In the genomic region with DNA sequence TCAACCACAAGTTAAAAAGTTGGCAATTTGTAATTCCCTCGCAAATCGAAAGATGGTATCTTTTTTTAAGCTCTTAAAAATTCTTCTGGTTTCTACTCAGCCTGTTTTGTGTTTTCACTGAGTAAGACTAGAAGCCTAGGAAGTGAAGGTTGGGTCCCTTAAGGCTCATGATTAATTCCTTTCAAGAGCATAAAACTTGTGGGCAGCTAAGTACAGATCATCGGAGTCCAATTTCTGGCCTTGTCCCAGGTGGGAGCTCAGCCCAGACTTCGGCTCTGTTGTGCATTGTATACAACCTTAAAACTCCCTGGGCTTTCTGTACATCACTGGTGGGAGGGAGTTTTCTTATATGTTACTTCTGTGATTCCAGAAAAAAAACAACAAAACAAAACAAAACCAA, we compare ENCODE assay signal across 19 mouse cellular contexts.
"Had no signal": no experiment of that assay in that cellular context is flagged by ENCODE, and none has a peak within 500 bp of the region (broad histone marks: within the 10 kb centered on the region; RNA-seq: fewer than 3 reads in every experiment).

No protein-coding gene starts in this region.

- H3K4me1 ChIP-seq: limb, embryonic 12.5 days; liver, embryonic 13.5 days; neural tube, embryonic 12.5 days; neural tube, embryonic 15.5 days; stomach, embryonic 15.5 days had no signal

- ATAC-seq: intestine, postnatal 0 days had no signal

- H3K4me2 ChIP-seq: limb, embryonic 12.5 days; liver, embryonic 13.5 days; midbrain, embryonic 11.5 days; neural tube, embryonic 12.5 days; neural tube, embryonic 15.5 days; stomach, embryonic 15.5 days had no signal

- DNase-seq: kidney, adult 8-10 months; kidney, postnatal 25 days; layer of hippocampus, postnatal 36 days; liver, embryonic 13.5 days; lung, adult 2 months; lung, postnatal 14 days; lung, postnatal 4 days; midbrain, embryonic 14.5 days; right cerebral cortex, adult 18-20 months; right cerebral cortex, postnatal 14 days; spleen, adult 18-20 months; thymus, postnatal 25 days had no signal

- H3K9me3 ChIP-seq: limb, embryonic 12.5 days; liver, embryonic 13.5 days; neural tube, embryonic 12.5 days; neural tube, embryonic 15.5 days; stomach, embryonic 15.5 days had no signal

- H3K27me3 ChIP-seq: limb, embryonic 12.5 days; liver, embryonic 13.5 days; neural tube, embryonic 12.5 days; neural tube, embryonic 15.5 days; stomach, embryonic 15.5 days had no signal

- H3K36me3 ChIP-seq: neural tube, embryonic 12.5 days; neural tube, embryonic 15.5 days; stomach, embryonic 15.5 days had no signal

- H3K9ac ChIP-seq: limb, embryonic 12.5 days; liver, embryonic 13.5 days; neural tube, embryonic 12.5 days; neural tube, embryonic 15.5 days; stomach, embryonic 15.5 days had no signal

- H3K27ac ChIP-seq: left cerebral cortex, adult 2 months; limb, embryonic 12.5 days; liver, embryonic 13.5 days; neural tube, embryonic 12.5 days; neural tube, embryonic 15.5 days; stomach, embryonic 15.5 days had no signal

- H3K4me3 ChIP-seq: left cerebral cortex, adult 2 months; limb, embryonic 12.5 days; liver, embryonic 13.5 days; neural tube, embryonic 12.5 days; neural tube, embryonic 15.5 days; stomach, embryonic 15.5 days had no signal
